13 mouse cellular contexts compared by ENCODE assay signal in the genomic region with DNA sequence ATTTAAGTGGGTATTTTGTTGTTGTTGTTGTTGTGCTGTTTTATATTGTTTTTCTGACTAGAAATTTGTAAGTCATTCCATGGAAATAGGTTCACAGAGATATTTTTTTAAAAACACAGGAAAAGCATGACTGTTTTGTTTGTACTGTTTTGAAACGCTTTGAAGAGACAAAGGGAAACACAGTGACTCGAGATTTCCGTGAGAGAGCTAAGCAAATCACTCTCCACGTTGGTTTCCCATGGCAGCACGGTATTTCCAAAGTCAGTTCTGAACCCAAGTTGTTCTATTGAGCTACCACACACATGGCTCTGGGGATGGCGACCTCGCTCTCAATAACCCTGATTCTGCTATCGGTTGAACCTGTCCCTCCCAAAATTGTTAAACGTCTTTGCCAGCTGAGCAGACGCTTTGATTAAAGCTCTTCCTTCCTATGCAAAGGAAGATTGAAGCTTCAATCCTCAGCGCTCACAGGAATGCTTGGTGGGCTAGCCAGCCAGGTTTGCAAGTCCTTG. TPM values are rescaled to one million over a fixed set of nuclear protein-coding genes. Genes with fewer than 3 reads are reported as not detected.
DNase-seq lines count a peak whose midpoint lies in the region; ATAC-seq and TF ChIP-seq lines count a peak whose summit lies in the region.
"Had no signal": no experiment of that assay in that cellular context is flagged by ENCODE, and none has a peak within 500 bp of the region (broad histone marks: within the 10 kb centered on the region; RNA-seq: fewer than 3 reads in every experiment).

No protein-coding gene starts in this region.

- H3K4me1 ChIP-seq in kidney, postnatal 0 days (replicated peaks; ENCODE audit: insufficient read depth, low read length): no peaks in the 10 kb centered on the region
- peaks cover 19% of the 10 kb centered on the region; the same call in 1 of the 2 replicates for H3K4me1 ChIP-seq in brown adipose tissue, adult 24 weeks (ENCODE audit: control insufficient read depth, insufficient read depth, insufficient read length, low read length)
- no peaks in the 10 kb centered on the region for H3K4me1 ChIP-seq in lung, postnatal 0 days (ENCODE audit: insufficient read depth, low read depth, low read length)

- DNase-seq in heart, adult 18-20 months: peak; percentile 27 to 32
- no peak for DNase-seq in heart, postnatal 10 days
- no peak for DNase-seq in kidney, postnatal 0 days (ENCODE audit: low spot score)
- no peak for DNase-seq in kidney, postnatal 25 days
- DNase-seq in lung, postnatal 0 days (ENCODE audit: low spot score): no peak
- DNase-seq in B cell, adult 2 months: no peak
- DNase-seq: cerebellum, postnatal 14 days; right cerebral cortex, adult 18-20 months had no signal

- H3K9me3 ChIP-seq in kidney, postnatal 0 days (replicated peaks; ENCODE audit: low read length): no peaks in the 10 kb centered on the region
- no peaks in the 10 kb centered on the region for H3K9me3 ChIP-seq in lung, postnatal 0 days (ENCODE audit: low read length)

- intact Hi-C loops in heart, postnatal 10 days (cut with DNase I): no loop called here

- H3K9ac ChIP-seq in kidney, postnatal 0 days (ENCODE audit: low read depth, low read length): no peak overlapping the region
- peak overlapping the region; percentile 23; the same call in 1 of the 2 replicates for H3K9ac ChIP-seq in lung, postnatal 0 days (replicated peaks; ENCODE audit: low read depth)

- peak overlapping the region; percentile 28; the same call in 1 of the 2 replicates for H3K27ac ChIP-seq in kidney, postnatal 0 days
- H3K27ac ChIP-seq in brown adipose tissue, adult 24 weeks (replicated peaks; ENCODE audit: low read depth, low read length): peak overlapping the region; percentile 89
- H3K27ac ChIP-seq in lung, postnatal 0 days (ENCODE audit: low read length): peak overlapping the region; percentile 66

- TF ChIP-seq EP300 in lung, postnatal 0 days (IDR thresholded peaks at IDR 0.05): no peak

- ATAC-seq in kidney, postnatal 0 days (replicated peaks; ENCODE audit: low FRiP score, low read depth): no peak
- no peak for ATAC-seq in lung, postnatal 0 days
- no peak for ATAC-seq in granulocyte monocyte progenitor cell, adult 5-6 weeks (replicated peaks; ENCODE audit: poor library complexity, severe bottlenecking)
- ATAC-seq: activated CD4-positive, CD25-positive, alpha-beta regulatory T cell, adult 4 months had no signal

- peak overlapping the region; percentile 35 for H3K4me2 ChIP-seq in kidney, postnatal 0 days (ENCODE audit: low read length)
- H3K4me2 ChIP-seq in lung, postnatal 0 days (replicated peaks; ENCODE audit: low read depth, low read length): peak overlapping the region; percentile 42

- no peaks in the 10 kb centered on the region for H3K27me3 ChIP-seq in kidney, postnatal 0 days (ENCODE audit: insufficient read depth, low read length)
- no peaks in the 10 kb centered on the region for H3K27me3 ChIP-seq in lung, postnatal 0 days (replicated peaks; ENCODE audit: insufficient read depth, low read length)

- no peaks in the 10 kb centered on the region for H3K36me3 ChIP-seq in kidney, postnatal 0 days (ENCODE audit: insufficient read depth, low read length)
- H3K36me3 ChIP-seq in lung, postnatal 0 days (ENCODE audit: insufficient read depth, low read length): no peaks in the 10 kb centered on the region

- 60% methylated on average over 11 of the region's 11 CpGs for WGBS in kidney, postnatal 0 days
- 46% methylated on average over 11 of the region's 11 CpGs for WGBS in lung, postnatal 0 days

- peak overlapping the region; percentile 21; the same call in 1 of the 2 replicates for H3K4me3 ChIP-seq in kidney, postnatal 0 days (replicated peaks; ENCODE audit: low read depth, low read length)
- H3K4me3 ChIP-seq in brown adipose tissue, adult 24 weeks (ENCODE audit: insufficient read depth, low read depth, low read length): peak overlapping the region; percentile 75
- peak overlapping the region; percentile 20 for H3K4me3 ChIP-seq in lung, postnatal 0 days (ENCODE audit: low read depth, low read length)

- TF ChIP-seq CTCF in kidney, postnatal 0 days (IDR thresholded peaks at IDR 0.05; ENCODE audit: low read depth): no peak
- no peak for TF ChIP-seq CTCF in lung, postnatal 0 days (IDR thresholded peaks at IDR 0.05)

RNA-seq across cellular contexts. Expression of gene Rasgrp3, which starts 1.6 kb away (rescaled TPM):
- total RNA-seq in heart, adult 18-20 months (2021): 10 to 100 TPM; 20.2 to 29.6 TPM
- total RNA-seq in heart, postnatal 10 days (2021): 10 to 100 TPM; 46.1 to 67.9 TPM
- 15.9 and 18.8 TPM in 2 replicates for polyA plus RNA-seq in kidney, postnatal 0 days (2015; fragmentation: Nextera tagmentation; extraction: Ambion mirVana)
- polyA plus RNA-seq in brown adipose tissue, adult 24 weeks (2012; ENCODE audit: insufficient read depth, insufficient read length, missing spikeins): 5.4 and 7.1 TPM in 2 replicates
- 32.1 and 36.3 TPM in 2 replicates for polyA plus RNA-seq in lung, postnatal 0 days (2015; fragmentation: Nextera tagmentation; extraction: Ambion mirVana)
- total RNA-seq in granulocyte monocyte progenitor cell, adult 5-6 weeks (2014; fragmentation: Nextera tagmentation): 0.26 TPM in 1 of 2 replicates, not detected in the other
- total RNA-seq in granulocyte monocyte progenitor cell, adult 5-6 weeks (2017): not detected in 2 replicates
- total RNA-seq: megakaryocyte-erythroid progenitor cell, adult 5-6 weeks; MEL had no signal

Comparison
In these comparisons a context has a peak if more than half of its experiments do, and no peak if none do; other contexts are left out.
1. DNase-seq: peak in heart, adult 18-20 months (2 of 2); none in heart, postnatal 10 days (0 of 2), kidney, postnatal 0 days (single experiment), kidney, postnatal 25 days (0 of 2), lung, postnatal 0 days (single experiment) and B cell, adult 2 months (0 of 2).
2. H3K27ac ChIP-seq: peak in every context shown above with its lines; median percentile 89 in brown adipose tissue, adult 24 weeks; 66 in lung, postnatal 0 days; 28 in kidney, postnatal 0 days.
3. H3K4me3 ChIP-seq: peak in every context shown above with its lines; median percentile 75 in brown adipose tissue, adult 24 weeks; 21 in kidney, postnatal 0 days; 20 in lung, postnatal 0 days.
4. RNA of gene Rasgrp3, which starts 1.6 kb away (total RNA-seq): 46.1 to 67.9 TPM in heart, postnatal 10 days and 20.2 to 29.6 TPM in heart, adult 18-20 months; 0.26 TPM in granulocyte monocyte progenitor cell, adult 5-6 weeks; every median in the first group is over 10 times any median in the second.